Mouse (Mus musculus) spleen, adult 2 months (tissue): ENCODE results near the gene Bag2. TPM values are rescaled to one million over a fixed set of nuclear protein-coding genes. Genes with fewer than 3 reads are reported as not detected.

Experiments used
- DNase-seq, 2 experiments: peaks; one replicate each; pipeline versions ENCODE4 v3.0.0 to v3.0.0-alpha.2; 2012 to 2021; ENCODE audit warnings: low spot score in 2 of 2, low read depth in 1 of 2
- H3K27ac ChIP-seq: fragments of 200-500 bp; 2 replicates; pipeline ENCODE4 v1.5.1; 2012; ENCODE audit warnings: low read length, inconsistent platforms; ENCODE audit not compliant: insufficient read depth
- H3K27me3 ChIP-seq: fragments of 200-500 bp; 2 replicates; pipeline ENCODE4 v1.6.1; 2012; ENCODE audit warnings: mild to moderate bottlenecking, moderate library complexity, low read length, inconsistent platforms; ENCODE audit not compliant: control insufficient read depth, insufficient read depth
- H3K36me3 ChIP-seq: fragments of 200-500 bp; 2 replicates; pipeline ENCODE4 v1.6.1; 2012; ENCODE audit warnings: mild to moderate bottlenecking, low read length, inconsistent platforms; ENCODE audit not compliant: control insufficient read depth, insufficient read depth
- H3K4me1 ChIP-seq: fragments of 200-500 bp; 2 replicates; pipeline ENCODE4 v1.6.1; 2011; ENCODE audit warnings: inconsistent platforms; ENCODE audit not compliant: control insufficient read depth, insufficient read depth, insufficient read length
- H3K4me3 ChIP-seq: fragments of 200-500 bp; 2 replicates; pipeline ENCODE4 v1.5.1; 2011; ENCODE audit warnings: mild to moderate bottlenecking, inconsistent platforms; ENCODE audit not compliant: insufficient read depth, insufficient read length; ENCODE audit errors: extremely low read depth
- CTCF ChIP-seq: fragments of 200-500 bp; IDR thresholded peaks from 2 replicates; pipeline ENCODE4 v1.5.1; 2011; ENCODE audit warnings: mild to moderate bottlenecking, inconsistent platforms; ENCODE audit not compliant: insufficient read depth, insufficient read length, insufficient replicate concordance; ENCODE audit errors: extremely low read depth
- POLR2A ChIP-seq: fragments of 200-500 bp; IDR thresholded peaks from 2 replicates; pipeline ENCODE4 v1.6.1; 2011; ENCODE audit warnings: low read depth, low read length, inconsistent platforms
- WGBS: fragments of 180-500 bp; shearing (Covaris S2); methylation state at CpG from one replicate; pipeline ENCODE4 v1.1.7; 2018; 5-methylcytosine and 5-hydroxymethylcytosine counted together
- polyA plus RNA-seq: library from polyadenylated mRNA; depleted of rRNA; stranded (reverse); fragments of >200 nt; gene quantifications from 2 replicates; pipeline ENCODE4 v1.2.3, GENCODE M21; 2012; rRNA removed

The Bag2 gene
- polyA plus RNA-seq, 1 experiment: 5.3 TPM

GRCm38 (mm10) chr1:33717636-33718035 is 40.0 kb downstream of the Bag2 start:
- 88% methylated on average over 1 of the region's 1 CpGs for WGBS
- Histone ChIP-seq H3K27ac (no peak overlapping the region), H3K27me3 (no peaks in the 10 kb centered on the region), H3K4me3 (no peak overlapping the region), H3K36me3 (no peaks in the 10 kb centered on the region), H3K4me1 (peaks cover 5% of the 10 kb centered on the region; the same call in 1 of the 2 replicates)
- TF ChIP-seq POLR2A: no peak
- no peak for DNase-seq

DNA sequence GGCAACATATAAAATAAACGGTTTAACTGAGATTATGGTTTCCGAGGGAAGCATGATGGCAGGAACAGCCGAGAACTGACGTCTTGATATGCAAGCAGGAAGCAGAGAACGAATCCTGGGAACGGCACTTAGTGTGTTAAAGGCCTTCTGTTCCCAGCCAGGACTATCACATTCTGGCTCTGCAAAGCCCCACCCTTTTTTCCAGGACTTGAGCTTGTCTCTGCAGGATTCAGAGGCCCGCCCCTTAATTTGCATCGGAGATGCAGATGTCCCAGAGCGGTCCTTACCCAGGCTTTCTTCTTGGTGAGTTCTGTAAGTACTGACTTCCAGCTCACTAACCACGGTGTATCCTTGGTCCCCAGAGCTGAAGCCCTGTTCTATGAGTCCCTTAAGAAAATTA is 42.8 kb downstream of the Bag2 start:
- TF ChIP-seq CTCF (no peak), POLR2A (no peak)
- Histone ChIP-seq H3K27me3 (no peaks in the 10 kb centered on the region), H3K4me3 (no peak overlapping the region), H3K27ac (no peak overlapping the region), H3K4me1 (no peaks in the 10 kb centered on the region; the same call in 1 of the 2 replicates), H3K36me3 (no peaks in the 10 kb centered on the region)
- WGBS: 16% methylated on average over 10 of the region's 10 CpGs
- no peak for DNase-seq

DNA sequence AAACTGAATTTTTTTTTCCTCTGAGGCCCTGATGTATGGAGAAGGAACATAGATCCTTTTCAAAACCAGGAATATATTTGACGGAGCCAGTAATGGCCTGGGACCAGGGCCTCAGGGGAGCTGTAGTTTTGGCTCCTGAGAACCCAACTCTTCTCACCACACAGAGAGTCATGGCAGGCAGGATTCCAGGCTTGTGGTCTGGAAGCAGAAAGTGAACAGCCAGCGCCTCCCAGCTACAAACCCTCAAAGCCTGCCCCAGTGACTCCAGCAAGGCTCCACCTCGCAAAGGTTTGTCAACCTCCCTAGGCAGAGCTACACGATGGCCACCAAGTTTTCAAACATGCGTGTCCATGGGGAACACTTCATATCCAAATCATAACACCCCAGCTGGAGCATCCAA is 45.6 kb downstream of the Bag2 start:
- WGBS: 90% methylated on average over 5 of the region's 5 CpGs
- no peaks in the 10 kb centered on the region for H3K27me3 ChIP-seq
- DNase-seq: no peak
- no peaks in the 10 kb centered on the region for H3K36me3 ChIP-seq
- TF ChIP-seq POLR2A (no peak), CTCF (no peak)
- H3K4me3 ChIP-seq: no peak overlapping the region
- H3K4me1 ChIP-seq: no peaks in the 10 kb centered on the region
- H3K27ac ChIP-seq: no peak overlapping the region

DNA sequence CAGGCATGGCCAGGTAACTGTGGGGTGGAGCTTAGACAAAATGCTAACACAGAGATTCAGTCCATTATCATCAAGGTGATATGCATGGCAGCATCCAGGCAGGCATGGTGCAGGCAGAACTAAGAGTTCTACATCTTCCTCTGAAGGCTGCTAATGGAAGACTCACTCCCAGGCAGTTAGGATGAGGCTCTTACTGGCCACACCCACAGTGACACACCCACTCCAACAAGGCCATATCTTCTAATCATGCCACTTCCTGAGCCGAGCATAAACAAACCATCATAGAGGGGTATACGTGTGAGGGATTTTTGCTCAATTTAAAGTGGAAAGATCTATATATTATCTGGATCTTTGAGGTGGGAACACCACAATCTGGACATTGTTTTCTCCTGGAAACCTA is 48.0 kb downstream of the Bag2 start:
- TF ChIP-seq CTCF (no peak), POLR2A (no peak)

DNA sequence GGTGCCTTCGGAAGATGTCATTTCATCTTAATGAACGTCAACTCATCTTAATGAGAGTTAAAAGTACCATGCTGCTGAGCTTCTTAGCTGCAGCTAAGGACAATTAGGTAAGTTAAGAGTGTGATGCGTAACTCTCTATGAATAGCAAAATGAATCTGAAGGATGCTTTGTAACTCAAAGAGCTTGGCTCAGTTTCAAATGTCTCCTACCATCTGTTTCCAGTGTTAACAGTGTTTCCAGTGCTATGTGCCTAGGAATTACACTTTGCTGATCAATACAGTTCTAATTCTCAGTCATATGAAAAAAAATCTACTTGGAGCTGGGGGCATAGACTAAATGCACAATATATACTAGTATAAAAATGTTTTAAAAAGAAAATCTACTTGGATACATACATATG is 56.4 kb downstream of the Bag2 start:
- WGBS: 92% methylated on average over 3 of the region's 3 CpGs
- no peak overlapping the region for H3K4me3 ChIP-seq
- no peak overlapping the region for H3K27ac ChIP-seq
- H3K4me1 ChIP-seq: no peaks in the 10 kb centered on the region
- H3K36me3 ChIP-seq: no peaks in the 10 kb centered on the region
- H3K27me3 ChIP-seq: no peaks in the 10 kb centered on the region
- TF ChIP-seq CTCF: no peak
- TF ChIP-seq POLR2A: no peak
- DNase-seq: no peak

More for the DNA sequence above, 48.0 kb downstream of the Bag2 start:
- Histone ChIP-seq H3K27me3 (no peaks in the 10 kb centered on the region), H3K27ac (no peak overlapping the region), H3K4me1 (no peaks in the 10 kb centered on the region), H3K4me3 (no peak overlapping the region), H3K36me3 (no peaks in the 10 kb centered on the region)
- 48% methylated on average over 2 of the region's 2 CpGs for WGBS
- no peak for DNase-seq

DNA sequence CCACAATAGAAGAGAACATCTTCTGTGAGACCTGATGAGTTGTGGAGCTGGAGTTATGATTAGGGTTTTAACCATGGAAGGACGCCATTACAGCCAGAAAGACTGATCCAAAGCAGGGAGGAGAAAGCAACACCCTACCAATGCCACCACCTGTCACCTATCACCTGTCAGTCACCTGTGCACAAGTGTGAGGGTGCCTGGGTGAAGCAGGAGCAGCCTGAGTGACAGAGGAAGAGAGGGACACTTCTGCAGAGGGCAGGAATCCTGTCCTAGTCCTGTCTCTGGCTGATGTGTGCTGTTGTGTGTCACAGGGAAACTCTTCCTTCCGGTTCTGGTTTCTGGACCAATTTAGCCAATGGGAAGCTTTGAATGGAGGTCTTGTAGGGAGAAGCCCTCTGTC is 61.6 kb downstream of the Bag2 start:
- Histone ChIP-seq H3K4me1 (no peaks in the 10 kb centered on the region), H3K4me3 (no peak overlapping the region), H3K36me3 (no peaks in the 10 kb centered on the region), H3K27me3 (no peaks in the 10 kb centered on the region), H3K27ac (no peak overlapping the region)
- WGBS: 86% methylated on average over 2 of the region's 2 CpGs
- DNase-seq: no peak
- TF ChIP-seq CTCF (no peak), POLR2A (no peak)

Other genes with a start within 250 kb of the Bag2 start
- gene Prim2, start 88.0 kb downstream of the Bag2 start, polyA plus RNA-seq: 2.9 and 4.4 TPM in 2 replicates
- gene Rab23, start 37.9 kb downstream of the Bag2 start, polyA plus RNA-seq: 2.1 and 2.4 TPM in 2 replicates
- gene Zfp451, start 56.8 kb upstream of the Bag2 start, polyA plus RNA-seq: 2.6 and 3.3 TPM in 2 replicates
- gene Bend6, start 150.0 kb upstream of the Bag2 start, polyA plus RNA-seq: 0.43 and 0.55 TPM in 2 replicates
- 6.1 and 7.6 TPM in 2 replicates for gene Dst, start 150.4 kb upstream of the Bag2 start, polyA plus RNA-seq